Mouse (Mus musculus) left cerebral cortex, postnatal 10 days (tissue): ENCODE data around the gene Arl10. TPM values are rescaled to one million over a fixed set of nuclear protein-coding genes. Genes with fewer than 3 reads are reported as not detected.

Source experiments
- DNase-seq, 2 experiments: peaks; one replicate each; pipeline ENCODE4 v3.0.0; 2021 to 2022; ENCODE audit warnings: low spot score in 2 of 2, mixed read lengths in 1 of 2; ENCODE audit errors: extremely low spot score in 1 of 2
- intact Hi-C: fragments of 180-260 bp; cut with DNase I; formaldehyde crosslinking; loops from one replicate; pipeline ENCODE4 v1.15.1; 2025
- total RNA-seq, 2 experiments: library from RNA; stranded (reverse); gene quantifications; 2 replicates each; pipeline ENCODE4 v1.2.3; 2021

Gene Arl10
- 10 to 100 TPM; 37.0 to 39.9 TPM for total RNA-seq

DNA sequence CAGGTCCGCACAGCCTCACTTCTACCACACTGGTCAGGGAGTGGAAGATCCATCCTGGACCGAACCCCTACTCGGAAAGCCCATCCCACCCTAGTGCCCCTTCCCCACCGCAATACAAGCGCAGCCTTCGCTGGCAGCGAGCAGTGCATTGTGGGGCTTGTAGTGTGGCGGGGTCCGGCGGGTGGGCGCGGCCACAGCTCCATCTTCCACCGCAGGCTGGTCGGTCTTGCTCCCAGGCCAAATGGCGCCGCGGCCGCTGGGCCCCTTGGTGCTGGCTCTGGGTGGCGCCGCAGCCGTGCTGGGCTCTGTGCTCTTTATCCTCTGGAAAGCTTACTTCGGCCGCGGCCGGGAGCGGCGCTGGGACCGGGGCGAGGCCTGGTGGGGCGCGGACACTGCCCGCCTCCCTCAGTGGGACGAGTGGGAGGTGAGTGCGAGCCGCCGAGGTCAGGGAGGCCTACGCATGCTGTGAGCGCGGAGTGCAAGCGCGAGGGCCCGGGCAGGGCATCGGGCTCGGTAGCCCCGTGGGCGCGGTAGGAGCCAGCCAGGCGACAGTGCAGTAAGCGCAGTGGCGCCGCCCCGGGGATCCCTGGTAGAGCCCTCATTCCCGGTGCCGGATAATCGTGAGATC, at the start of gene Arl10:
Arl10 (plus strand) TSS at position 162 of the 628 bp plus-strand sequence.
- intact Hi-C loops, result no loop called here
- peak; percentile 69 to 87 for DNase-seq

DNA sequence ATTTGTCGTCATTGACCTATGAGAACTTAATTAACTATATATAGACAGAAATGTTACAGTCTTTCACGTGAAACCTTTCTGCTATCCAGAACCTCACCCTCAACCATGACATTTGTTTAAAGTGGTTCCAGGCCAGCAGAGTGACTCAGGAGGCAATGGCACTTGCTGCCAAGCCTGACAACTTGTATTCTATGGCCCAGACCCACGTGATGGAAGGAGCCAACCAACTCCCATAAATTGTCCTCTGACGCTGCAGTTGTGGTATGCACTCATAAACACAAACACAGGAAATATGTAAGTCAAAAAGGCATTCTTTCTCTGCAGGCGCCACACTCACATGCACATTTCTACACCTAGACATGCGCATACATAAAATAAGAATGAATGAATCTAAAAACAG, 47.7 kb upstream of the Arl10 start:
- intact Hi-C loops, result no loop called here
- no peak for DNase-seq

GRCm38 (mm10) chr13:54532134-54532533, 42.7 kb upstream of the Arl10 start:
- intact Hi-C loops, result no loop called here
- DNase-seq, result no peak

- intact Hi-C loops, result no loop called here
- DNase-seq, result no peak
Observed at GRCm38 (mm10) chr13:54548036-54548435, 26.8 kb upstream of the Arl10 start.

- DNase-seq, result no peak
- intact Hi-C loops, result no loop called here
Observed at GRCm38 (mm10) chr13:54556176-54556575, 18.6 kb upstream of the Arl10 start.

DNA sequence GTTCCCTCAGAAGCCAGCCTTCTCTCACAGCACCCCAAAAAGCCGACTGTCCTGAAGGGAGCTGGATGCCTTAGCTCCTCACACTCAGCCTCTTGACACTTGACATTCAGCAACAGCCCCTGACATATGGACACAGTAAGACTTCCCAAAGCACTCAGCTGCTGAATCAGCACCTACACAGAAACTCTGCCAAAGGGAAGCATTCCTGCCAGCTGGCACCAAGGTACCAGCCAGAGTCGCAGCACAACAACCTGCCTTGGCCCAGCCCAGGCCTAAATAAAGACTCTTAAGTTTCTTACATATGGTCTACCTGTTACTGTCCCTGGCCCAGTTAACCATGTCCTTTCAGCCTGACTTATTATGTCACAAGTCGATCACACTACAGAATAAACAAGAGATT, 18.0 kb upstream of the Arl10 start:
- intact Hi-C loops, result no loop called here
- no peak for DNase-seq

DNA sequence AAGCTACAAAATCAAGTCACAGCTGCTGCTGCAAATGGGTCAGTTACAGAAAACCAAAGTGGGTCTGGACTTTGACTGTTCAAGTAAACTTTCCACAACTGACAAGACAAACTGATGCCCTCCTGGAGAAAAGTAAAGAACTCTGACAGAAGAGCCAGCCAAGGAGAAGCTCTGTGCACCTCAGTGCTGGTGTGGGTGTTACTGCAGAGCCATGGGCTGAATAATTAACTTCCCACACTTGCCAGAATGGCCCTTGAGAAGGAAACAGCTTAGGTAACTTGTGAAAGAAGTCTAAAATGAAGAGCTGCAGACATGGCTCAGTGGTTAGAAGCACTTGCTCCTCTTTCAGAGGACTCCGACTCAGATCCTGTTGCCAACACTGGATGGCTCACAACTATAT, 17.2 kb upstream of the Arl10 start:
- intact Hi-C loops, result no loop called here
- no peak for DNase-seq

- DNase-seq, result no peak
- intact Hi-C loops, result loop anchor here (5.0 kb wide), 1 partner anchor 92 kb away; the partner anchor contains the start of gene Thoc3
Observed at GRCm38 (mm10) chr13:54559656-54560055, 15.2 kb upstream of the Arl10 start.

- DNase-seq, result no peak
- intact Hi-C loops, result loop anchor here (5.0 kb wide), 1 partner anchor 93 kb away; the partner anchor contains the start of gene Thoc3
Observed at GRCm38 (mm10) chr13:54560608-54561007, 14.2 kb upstream of the Arl10 start.

- intact Hi-C loops, result loop anchor here (5.0 kb wide), 1 partner anchor 95 kb away; the partner anchor contains the start of gene Thoc3
- no peak for DNase-seq
Observed at GRCm38 (mm10) chr13:54562562-54562961, 12.3 kb upstream of the Arl10 start.

DNA sequence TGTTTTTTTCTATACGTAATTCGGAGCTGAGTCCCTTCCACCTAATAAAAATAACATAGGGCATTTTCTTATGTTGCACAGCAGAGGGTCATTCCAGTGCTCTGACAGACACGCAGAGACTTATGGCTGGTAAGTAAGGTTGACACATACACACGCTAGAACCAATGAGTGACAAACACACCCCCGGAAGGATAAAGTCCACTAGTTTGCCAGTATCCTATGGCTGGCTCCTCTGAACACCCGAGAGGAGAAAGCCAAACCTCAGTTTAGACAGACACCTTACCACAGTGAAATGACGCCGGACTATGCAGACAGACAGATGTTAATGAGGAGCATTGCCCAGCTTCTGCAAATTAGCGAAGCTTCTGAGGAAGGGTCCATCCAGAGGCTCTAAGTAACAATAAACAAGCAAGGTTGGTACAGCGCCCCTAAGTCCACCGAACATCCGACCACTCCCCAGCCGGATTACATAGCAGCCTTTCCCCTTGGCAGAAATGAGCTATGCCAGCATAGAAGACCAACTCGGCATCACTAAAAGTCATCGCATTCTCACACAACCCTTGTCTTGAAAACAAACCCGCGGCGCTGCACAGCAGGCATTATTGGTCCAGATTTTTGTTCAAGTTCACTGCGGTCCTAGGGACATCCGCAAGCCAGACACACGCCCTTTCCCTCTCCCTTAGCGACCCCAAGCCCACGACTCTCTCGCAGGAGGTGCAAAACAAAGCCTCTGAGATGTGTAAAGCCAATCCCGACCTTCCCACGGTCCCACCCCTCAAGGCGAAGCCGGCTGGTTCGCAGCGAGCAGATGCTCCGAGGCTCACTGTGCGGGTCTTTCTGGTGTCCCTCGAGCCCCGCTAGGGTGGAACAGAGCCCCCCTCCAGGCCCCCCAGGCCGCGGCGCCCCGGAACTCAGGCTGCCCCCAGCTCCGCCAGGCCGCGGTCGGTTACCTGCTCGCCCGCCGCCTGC, 10.3 kb upstream of the Arl10 start:
- DNase-seq, result no peak
- intact Hi-C loops, result loop anchor here (5.0 kb wide), 1 partner anchor 97 kb away; the partner anchor contains the start of gene Thoc3

- intact Hi-C loops, result no loop called here
Observed at GRCm38 (mm10) chr13:54565201-54565581, 9.6 kb upstream of the Arl10 start, which contains the start of gene 4833439L19Rik. Gene 4833439L19Rik, minus strand, starts transcription at chr13:54565435.

GRCm38 (mm10) chr13:54565594-54566345, 9.0 kb upstream of the Arl10 start:
- DNase-seq, result peak; percentile 49 to 76
- intact Hi-C loops, result no loop called here

More at GRCm38 (mm10) chr13:54565201-54565581, 9.6 kb upstream of the Arl10 start, which contains the start of gene 4833439L19Rik:
- DNase-seq, result peak; percentile 91 to 96

DNA sequence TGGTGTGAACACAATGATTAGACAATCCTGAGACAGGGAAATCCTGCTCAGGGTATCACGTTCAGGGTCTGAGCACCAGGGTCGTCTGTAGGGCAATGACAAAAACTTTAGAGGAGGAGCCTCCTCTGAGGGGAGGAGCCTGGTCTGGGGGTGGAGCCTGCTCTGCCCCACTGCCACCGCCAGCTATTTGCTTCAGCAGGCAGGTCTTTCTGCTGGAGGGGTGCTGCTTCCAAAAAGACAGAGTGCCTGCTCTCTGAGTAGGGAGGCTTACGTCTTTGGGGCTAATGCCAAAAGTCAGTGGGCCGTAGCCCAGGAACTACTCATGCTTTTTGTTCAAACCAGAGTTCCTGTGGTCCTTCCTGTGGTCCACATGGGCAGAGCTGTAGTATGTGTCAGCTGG, 6.4 kb upstream of the Arl10 start:
- intact Hi-C loops, result no loop called here
- no peak for DNase-seq

DNA sequence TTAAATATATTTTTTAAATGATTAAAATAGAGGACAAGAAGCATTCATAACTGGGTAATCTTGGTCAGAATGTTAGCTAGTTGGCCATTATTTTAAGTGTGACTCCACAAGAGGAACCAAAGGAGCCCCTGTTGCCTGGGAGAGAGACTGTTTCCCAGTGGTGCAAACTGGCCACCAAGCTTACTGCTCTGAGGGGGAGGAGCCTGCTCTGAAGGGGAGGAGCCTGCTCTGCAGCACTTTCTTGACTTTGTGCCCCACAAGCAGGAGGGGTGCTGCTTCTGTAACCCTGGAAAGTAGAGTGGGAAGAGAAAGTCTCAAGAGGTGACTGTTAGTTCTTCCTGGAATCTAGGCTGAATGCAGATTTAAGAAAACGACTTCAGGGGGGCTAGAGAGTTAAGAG, 5.5 kb upstream of the Arl10 start:
- no peak for DNase-seq
- intact Hi-C loops, result no loop called here

DNA sequence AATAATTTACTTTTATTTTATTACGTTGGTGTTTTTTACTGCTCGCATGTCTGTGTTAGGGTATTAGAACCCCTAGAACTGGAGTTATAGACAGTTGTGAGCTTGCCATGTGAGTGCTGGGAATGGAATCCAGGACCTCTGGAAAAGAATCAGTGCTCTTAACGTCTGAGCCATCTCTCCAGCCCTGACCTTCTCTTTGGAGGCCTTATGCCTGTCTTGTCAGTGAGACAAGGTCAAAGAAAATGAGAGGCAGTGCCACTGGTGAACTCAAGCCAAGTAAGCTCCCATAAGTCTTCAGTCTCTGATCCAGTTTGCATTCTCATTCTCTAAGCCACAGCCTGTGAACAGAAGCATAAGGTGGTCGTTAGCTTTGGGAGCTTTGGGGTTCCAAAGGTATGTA, 4.1 kb upstream of the Arl10 start:
- intact Hi-C loops, result no loop called here
- DNase-seq, result no peak

DNA sequence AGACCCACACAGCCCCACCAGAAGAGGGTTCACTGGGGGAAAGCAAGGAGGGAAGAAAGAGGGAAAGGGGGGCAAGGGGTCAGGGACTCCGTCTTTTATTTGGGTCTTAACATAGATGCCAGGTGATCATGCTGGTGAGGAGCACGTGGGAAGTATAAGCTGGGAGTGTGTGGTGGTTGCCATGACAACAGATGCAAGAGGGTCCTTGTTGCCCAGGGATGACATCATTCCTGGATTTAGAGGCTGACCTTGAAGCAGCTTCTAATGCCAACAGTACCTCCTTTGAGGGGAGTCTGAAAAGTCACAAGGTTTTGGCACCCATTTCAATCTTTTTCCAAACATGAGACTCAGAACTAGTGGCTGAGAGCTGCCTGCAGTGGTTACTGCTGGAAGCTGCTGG, 3.2 kb upstream of the Arl10 start:
- intact Hi-C loops, result no loop called here
- peak in 1 of 2 experiments; percentile 37 for DNase-seq

- intact Hi-C loops, result no loop called here
- DNase-seq, result no peak
Observed at GRCm38 (mm10) chr13:54572621-54573020, 2.2 kb upstream of the Arl10 start.

GRCm38 (mm10) chr13:54575489-54575888, 674 bp downstream of the Arl10 start:
- no peak for DNase-seq
- intact Hi-C loops, result no loop called here
